Mouse (Mus musculus) cerebellum, adult 2 months (tissue): ENCODE results near the gene 1700020N01Rik. TPM values are rescaled to one million over a fixed set of nuclear protein-coding genes. Genes with fewer than 3 reads are reported as not detected.

ENCODE experiments used
- DNase-seq, 2 experiments: peaks; one replicate each; pipeline ENCODE4 v3.0.0; 2021
- H3K27ac ChIP-seq: fragments of 200-500 bp; 2 replicates; pipeline ENCODE4 v1.5.1; 2012; ENCODE audit warnings: low read length, control low read depth, inconsistent platforms; ENCODE audit not compliant: insufficient read depth
- H3K27me3 ChIP-seq: fragments of 200-500 bp; 2 replicates; pipeline ENCODE4 v1.6.1; 2012; ENCODE audit warnings: inconsistent platforms, mild to moderate bottlenecking, low read length, moderate library complexity; ENCODE audit not compliant: control insufficient read depth, insufficient read depth
- H3K4me1 ChIP-seq: fragments of 200-500 bp; 2 replicates; pipeline ENCODE4 v1.6.1; 2011; ENCODE audit warnings: low read length; ENCODE audit not compliant: control insufficient read depth, insufficient read depth
- H3K4me3 ChIP-seq: fragments of 200-500 bp; replicated peaks from 2 replicates; pipeline ENCODE3; 2011; ENCODE audit warnings: mild to moderate bottlenecking, low read depth, low read length, control low read depth; ENCODE audit not compliant: insufficient read depth
- CTCF ChIP-seq: fragments of 200-500 bp; IDR thresholded peaks from 2 replicates; pipeline ENCODE4 v1.5.1; 2011; ENCODE audit warnings: low read depth, mild to moderate bottlenecking, control low read depth, low read length, moderate library complexity, borderline replicate concordance; ENCODE audit not compliant: insufficient read depth
- POLR2A ChIP-seq: fragments of 200-500 bp; IDR thresholded peaks from 2 replicates; pipeline ENCODE4 v1.6.1; 2011; ENCODE audit warnings: low read length, control low read depth, borderline replicate concordance; ENCODE audit not compliant: insufficient read depth
- WGBS: fragments of 180-500 bp; shearing (Covaris S2); methylation state at CpG from one replicate; pipeline ENCODE4 v1.1.7; 2018; 5-methylcytosine and 5-hydroxymethylcytosine counted together
- polyA plus RNA-seq: library from polyadenylated mRNA; depleted of rRNA; stranded (reverse); fragments of >200 nt; gene quantifications from 2 replicates; pipeline ENCODE4 v1.2.3, GENCODE M21; 2012

Gene 1700020N01Rik
- polyA plus RNA-seq, 1 experiment, result not detected

DNA sequence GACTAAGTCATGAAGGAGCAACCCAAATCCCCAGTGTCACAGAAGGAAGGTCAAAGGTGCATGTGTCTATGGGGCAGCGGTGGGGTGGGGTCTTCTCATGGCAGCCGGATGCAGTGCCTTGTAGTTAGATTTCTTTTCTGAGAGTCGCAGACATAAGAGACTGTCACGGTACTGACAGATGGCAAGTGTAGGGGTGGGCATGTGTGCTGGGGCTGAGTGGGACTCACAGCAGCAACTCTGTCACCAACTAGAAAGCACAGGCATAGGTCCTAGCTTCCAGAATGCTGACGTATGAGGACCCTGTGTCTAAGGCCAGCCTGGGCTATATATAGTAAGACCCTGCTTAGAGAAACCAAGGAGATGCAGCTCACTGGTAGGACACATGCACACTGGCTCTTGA lies 12.7 kb downstream of the 1700020N01Rik start:
- no peak overlapping the region for H3K27ac ChIP-seq
- 0 out of 2 replicates have a peak, but pooled peaks cover 4% of the 10 kb centered on the region for H3K4me1 ChIP-seq
- H3K4me3 ChIP-seq, result no peak overlapping the region
- no peaks in the 10 kb centered on the region for H3K27me3 ChIP-seq
- DNase-seq, result no peak
- WGBS, result 35% methylated on average over 5 of the region's 5 CpGs
- TF ChIP-seq CTCF (no peak), POLR2A (no peak)

DNA sequence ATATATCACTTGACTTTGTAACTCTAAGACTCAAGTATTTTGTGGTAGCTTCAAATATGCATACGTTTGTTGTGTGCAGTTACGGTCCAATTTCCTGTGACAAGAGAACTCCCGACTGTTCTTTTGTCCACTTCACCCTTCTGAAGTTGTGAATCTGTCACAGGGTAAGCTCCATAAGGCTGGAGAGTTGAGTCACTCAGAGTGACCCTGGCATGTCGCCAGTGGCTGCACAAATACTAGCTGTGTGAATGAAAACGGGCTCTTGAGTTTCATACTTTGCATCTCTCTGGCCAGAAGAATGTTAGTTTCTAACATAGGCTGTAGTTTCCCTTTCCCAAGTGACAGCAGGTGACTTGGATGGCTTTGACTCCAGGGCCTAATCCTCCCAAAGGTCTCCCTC lies 14.0 kb downstream of the 1700020N01Rik start:
- no peak overlapping the region for H3K27ac ChIP-seq
- no peaks in the 10 kb centered on the region for H3K27me3 ChIP-seq
- WGBS, result 39% methylated on average over 5 of the region's 5 CpGs
- 0 out of 2 replicates have a peak, but pooled peaks cover 4% of the 10 kb centered on the region for H3K4me1 ChIP-seq
- no peak for DNase-seq
- H3K4me3 ChIP-seq, result no peak overlapping the region
- TF ChIP-seq CTCF (no peak), POLR2A (no peak)

DNA sequence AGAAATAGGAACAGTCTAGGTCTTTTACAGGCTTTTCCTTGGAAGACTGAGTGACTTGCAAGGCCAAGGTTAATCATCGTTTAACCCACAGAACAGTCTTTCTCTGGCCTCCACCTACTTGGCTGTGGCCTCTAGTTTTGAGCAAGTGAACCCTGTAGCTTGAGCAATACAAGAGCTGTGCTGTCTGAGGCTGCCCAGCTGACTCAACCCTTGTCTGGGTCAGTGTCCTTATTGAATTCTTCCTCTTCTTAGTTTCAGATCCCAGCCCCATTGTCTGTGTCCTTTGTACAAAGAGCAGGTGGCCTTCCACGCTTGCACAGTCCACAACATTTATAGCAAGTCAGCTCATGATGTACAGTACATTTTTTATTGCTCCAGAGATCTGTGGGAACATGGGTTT lies 16.6 kb downstream of the 1700020N01Rik start:
- 74% methylated on average over 2 of the region's 2 CpGs for whole genome bisulfite sequencing
- TF ChIP-seq POLR2A (no peak), CTCF (no peak)
- H3K4me1 ChIP-seq, result 0 out of 2 replicates have a peak, but pooled peaks cover 4% of the 10 kb centered on the region
- H3K4me3 ChIP-seq, result no peak overlapping the region
- H3K27me3 ChIP-seq, result no peaks in the 10 kb centered on the region
- no peak for DNase-seq
- H3K27ac ChIP-seq, result no peak overlapping the region

DNA sequence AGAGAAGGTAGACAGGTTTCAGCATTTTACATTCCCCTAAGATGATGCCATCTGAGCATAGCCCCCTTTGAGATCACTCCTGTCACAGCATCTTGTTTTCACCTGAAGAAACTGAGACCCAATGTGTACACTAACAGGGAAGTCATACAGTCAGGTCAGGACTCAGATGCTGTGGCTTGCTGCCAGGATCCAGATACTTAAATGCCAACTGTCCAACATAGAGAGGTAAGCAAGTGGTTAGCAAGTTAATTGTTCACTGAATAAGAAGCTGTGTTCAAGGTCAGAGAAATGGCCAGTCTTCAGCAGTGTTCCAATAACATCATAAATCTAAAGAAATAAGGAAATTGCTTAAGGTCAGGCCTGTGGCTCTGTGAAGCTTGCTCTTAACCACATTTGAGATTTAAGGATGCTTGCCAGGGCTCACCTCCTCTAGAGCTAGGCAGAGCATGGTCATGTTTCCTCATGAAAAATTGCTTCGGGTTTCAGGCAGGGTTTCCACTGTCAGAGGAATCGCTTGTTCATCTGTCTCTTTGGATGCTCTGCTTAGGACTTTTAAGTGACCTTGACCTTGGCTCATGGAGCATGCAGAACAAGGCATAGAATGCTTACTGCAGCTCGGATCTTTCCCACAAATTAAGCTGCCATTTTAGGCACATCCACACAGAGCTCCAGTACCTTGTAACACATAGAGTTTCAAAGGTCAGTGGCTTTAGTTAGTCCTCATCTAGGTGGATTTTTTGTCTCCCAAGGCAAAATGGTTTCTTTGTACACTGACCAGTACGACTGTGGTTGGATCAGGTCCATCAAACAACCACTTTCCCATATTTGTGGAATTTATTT lies 20.3 kb downstream of the 1700020N01Rik start:
- Histone ChIP-seq H3K27me3 (no peaks in the 10 kb centered on the region), H3K27ac (no peak overlapping the region), H3K4me3 (no peak overlapping the region), H3K4me1 (no peaks in the 10 kb centered on the region)
- TF ChIP-seq CTCF, result no peak
- TF ChIP-seq POLR2A, result no peak
- 71% methylated on average over 4 of the region's 4 CpGs for WGBS
- DNase-seq, result no peak

GRCm38 (mm10) chr10:21614520-21614919 lies 21.6 kb downstream of the 1700020N01Rik start:
- TF ChIP-seq POLR2A (no peak), CTCF (no peak)
- Histone ChIP-seq H3K27me3 (no peaks in the 10 kb centered on the region), H3K4me1 (no peaks in the 10 kb centered on the region), H3K4me3 (no peak overlapping the region), H3K27ac (no peak overlapping the region)
- no peak for DNase-seq
- 28% methylated on average over 1 of the region's 1 CpGs for WGBS

GRCm38 (mm10) chr10:21618745-21619508 lies 26.0 kb downstream of the 1700020N01Rik start:
- no peak overlapping the region for H3K27ac ChIP-seq
- WGBS, result 78% methylated on average over 5 of the region's 5 CpGs
- no peak overlapping the region for H3K4me3 ChIP-seq
- no peaks in the 10 kb centered on the region for H3K4me1 ChIP-seq
- DNase-seq, result no peak
- H3K27me3 ChIP-seq, result no peaks in the 10 kb centered on the region
- TF ChIP-seq POLR2A, result no peak
- TF ChIP-seq CTCF, result no peak

GRCm38 (mm10) chr10:21622065-21622464 lies 29.1 kb downstream of the 1700020N01Rik start:
- no peaks in the 10 kb centered on the region for H3K4me1 ChIP-seq
- TF ChIP-seq CTCF (no peak), POLR2A (no peak)
- no peaks in the 10 kb centered on the region for H3K27me3 ChIP-seq
- no peak overlapping the region for H3K27ac ChIP-seq
- H3K4me3 ChIP-seq, result no peak overlapping the region
- no peak for DNase-seq
- 88% methylated on average over 7 of the region's 7 CpGs for WGBS
